Mouse (Mus musculus) adrenal gland, adult (tissue): ENCODE data around the gene Gpat2.

ENCODE experiments used
- DNase-seq, 2 experiments: peaks; one replicate each; pipeline ENCODE4 v3.0.0; 2022 to 2023; ENCODE audit warnings: low spot score in 1 of 2; ENCODE audit not compliant: inconsistent age in 2 of 2

Gene Gpat2

DNA sequence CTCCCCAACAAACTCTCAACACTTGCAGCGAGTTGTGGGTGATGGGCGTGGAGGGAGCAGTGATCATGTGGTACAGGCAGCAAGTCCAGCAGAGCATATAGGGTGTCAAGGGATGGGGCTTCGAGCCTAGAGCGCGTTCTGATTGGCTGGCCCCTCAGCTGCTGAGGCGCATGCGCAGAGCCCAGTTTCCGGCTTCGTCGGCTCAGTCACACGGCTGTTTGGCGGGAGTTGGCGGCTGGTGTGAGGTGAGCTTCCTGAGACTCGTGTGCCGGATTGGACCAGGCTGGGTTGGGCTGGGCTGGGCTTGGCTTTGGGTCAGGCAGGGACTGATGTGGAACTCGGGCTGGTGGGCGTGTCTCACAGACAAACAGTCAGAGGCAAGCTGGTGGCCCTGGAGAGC, at the start of gene Gpat2:
Gene Gpat2, plus strand, starts transcription at position 223 of the 400 bp plus-strand sequence.
- no peak for DNase-seq

DNA sequence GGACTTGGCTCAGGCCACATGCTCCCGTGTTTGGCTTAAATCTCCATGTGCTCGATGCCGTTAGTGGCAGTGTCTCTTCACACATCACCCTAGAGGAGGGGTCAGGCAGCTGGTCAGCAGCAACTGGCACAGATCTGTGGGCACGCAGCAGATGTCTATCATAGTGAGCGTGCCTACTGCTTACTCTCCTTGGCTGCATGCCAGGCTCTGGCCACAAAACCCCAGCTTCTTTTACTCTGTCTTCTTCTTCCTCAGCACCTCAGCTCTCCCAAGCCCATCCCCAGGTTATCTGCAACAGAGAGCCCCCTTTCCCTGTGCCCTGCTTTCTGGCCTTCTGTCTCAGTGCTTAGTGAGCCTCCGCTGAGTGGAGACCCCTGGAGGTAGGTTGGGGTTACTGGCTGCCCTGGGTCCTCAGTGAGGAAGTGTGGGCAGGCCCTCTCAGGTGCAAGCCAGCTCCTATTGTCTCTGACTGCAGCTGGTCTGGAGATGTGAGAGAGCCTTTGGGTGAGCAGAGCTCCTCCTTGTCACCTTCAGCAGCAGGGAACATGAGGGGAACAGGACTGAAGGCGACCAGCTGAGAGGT, 49.1 kb upstream of the Gpat2 start:
- no peak for DNase-seq

DNA sequence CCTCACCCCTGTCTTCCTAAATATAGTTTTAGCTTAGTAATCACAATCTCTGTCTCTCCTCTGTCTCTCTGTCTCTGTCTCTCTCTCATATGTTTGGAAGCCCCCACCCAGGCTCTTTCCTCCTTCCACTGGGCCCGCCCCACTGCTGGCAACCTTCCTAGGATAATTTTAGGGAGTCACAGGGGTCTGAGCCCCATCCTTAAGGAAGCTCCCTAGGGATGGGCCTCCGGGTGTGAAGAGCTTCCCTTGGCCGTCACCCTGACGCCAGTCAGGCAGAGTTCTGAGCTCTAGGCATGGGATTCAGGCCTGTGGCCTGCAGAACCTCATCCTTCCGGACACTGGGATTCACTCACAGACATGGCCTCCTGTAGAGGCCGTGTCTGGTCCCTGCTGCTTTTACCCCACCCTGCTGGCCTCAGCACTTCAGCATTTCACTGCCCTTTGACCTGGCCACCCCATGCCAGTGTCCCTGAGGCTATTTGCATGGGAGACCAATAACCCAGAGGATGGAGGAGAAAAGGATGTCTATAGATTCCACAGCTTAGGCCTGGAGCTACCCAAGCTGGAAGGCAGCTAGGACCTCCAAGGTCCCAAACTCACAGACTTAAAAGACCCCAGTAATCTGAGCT, 48.5 kb upstream of the Gpat2 start:
- no peak for DNase-seq

DNA sequence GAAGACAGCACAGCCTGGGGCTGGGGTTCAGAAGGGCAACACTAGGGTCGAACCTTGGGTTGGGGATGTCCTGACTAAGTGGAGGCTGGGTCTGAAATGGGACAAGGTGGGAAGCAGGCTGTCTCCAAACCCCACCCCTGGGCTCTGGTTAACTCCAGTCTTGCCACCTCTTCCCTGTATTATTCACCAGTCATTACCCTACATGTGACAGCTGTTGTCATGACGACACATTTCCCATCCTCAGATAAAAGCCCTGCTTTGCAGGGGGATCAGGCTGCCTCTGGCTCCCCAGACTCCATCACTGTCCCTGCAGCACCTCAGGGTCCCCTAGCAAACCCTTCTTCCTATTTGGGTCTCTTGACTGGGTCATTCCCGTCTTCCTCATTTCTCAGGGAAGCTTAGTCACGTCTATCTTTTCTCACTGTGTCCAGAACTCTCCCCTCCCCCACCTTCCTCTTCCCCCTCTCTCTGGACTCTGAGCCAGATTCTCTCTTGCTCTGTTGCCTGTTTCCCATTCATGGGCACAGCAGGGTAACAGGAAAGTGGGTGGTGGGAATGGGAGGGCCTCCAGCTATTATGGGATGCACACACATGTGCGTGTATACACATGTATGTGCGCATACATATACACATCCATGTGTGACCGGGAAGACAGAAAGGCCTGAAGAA, 46.9 kb upstream of the Gpat2 start:
- DNase-seq, result no peak

DNA sequence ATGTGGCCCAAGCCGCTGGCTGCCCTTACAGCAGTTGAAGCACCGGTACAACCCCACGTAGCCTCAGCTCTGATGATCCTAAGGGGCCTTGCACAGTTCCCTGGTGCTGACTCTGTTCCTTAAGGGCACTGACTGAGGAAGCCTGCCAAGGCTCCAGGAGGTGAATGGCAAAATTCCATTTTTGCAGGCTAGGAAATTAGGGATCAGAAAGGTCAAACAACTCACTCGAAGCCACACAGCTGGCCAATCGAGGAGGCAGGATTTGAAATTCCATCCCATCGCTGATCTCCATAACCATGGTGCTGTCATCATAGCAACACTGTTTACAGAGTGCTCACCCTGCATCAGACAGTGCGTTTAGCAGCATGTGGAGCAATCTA, 46.4 kb upstream of the Gpat2 start:
- DNase-seq, result no peak

DNA sequence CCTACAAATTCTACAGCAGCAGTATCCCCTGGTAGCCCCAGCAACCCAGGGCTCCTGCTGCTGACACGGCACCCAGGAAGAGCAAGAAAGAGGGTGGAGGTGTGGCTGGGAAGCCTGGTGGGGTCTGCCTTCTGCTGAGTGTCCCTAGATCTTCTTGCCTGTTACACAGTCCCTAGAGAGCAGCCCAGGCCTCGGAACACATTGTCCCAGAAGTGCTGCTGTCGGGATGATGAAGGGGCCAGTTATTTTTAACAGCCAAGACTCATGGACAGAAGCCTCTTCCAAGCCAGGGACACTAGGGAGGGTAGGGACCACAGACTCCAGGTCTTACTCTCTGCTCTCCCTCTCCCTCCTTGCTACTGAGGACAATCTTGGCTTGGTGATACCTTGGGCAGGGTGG, 45.7 kb upstream of the Gpat2 start:
- DNase-seq, result no peak

DNA sequence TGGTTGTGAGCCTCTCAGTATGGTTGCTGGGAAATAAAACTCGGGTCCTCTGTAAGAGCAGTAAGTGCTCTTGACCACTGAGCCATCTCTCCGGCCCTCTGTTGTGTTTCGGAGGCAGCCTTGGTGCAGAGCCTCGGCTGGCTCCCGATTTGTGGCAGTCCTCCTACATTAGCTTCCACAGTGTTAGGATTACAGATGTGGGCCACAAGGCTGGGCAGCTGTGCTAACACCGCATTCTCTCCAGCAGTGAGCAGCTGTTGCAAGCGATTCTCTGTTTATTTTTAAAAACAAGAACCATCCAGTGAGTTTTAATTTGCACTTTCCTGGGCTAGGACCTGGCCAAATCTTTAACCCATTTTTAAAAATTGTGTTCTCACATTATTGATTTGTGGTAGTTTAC, 41.1 kb upstream of the Gpat2 start:
- no peak for DNase-seq

DNA sequence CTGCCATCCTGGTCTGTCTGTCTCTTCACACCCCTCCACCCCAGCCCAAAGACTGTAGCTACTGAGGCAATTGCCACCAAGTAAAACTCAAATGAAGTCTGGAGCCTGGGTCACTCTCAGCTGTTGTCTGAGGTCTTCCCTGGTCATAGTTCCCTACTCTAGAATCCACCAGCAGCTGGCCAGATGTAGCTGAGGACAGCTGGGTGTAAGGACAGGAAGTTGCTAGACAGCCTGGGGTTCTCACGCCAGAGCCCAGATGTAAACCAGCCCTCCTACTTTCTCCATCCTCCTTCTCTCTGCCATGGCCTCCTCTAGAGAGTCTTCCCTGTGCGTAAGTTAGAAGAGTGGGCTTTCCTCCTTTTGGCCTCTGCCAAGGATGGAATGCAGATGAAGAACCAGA, 37.5 kb upstream of the Gpat2 start:
- DNase-seq, result no peak

DNA sequence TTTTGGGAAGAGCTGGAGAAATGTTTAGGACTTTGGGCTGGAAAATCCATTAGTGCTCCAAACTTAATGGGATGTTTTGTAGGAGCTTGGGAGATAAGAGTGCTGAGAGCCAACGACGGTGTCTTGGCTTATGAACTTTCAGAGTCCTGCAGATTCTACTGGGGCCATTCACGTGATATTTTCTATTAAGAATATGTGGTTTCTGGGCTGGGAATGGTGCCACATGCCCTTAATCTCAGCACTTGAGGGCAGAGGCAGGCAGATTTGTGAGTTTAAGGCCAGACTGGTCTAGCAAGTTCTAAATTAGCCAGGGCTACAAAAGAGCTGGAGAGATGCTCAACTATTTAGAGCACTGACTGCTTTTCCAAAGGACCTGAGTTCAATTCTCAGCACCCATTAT, 34.6 kb upstream of the Gpat2 start:
- DNase-seq, result no peak

DNA sequence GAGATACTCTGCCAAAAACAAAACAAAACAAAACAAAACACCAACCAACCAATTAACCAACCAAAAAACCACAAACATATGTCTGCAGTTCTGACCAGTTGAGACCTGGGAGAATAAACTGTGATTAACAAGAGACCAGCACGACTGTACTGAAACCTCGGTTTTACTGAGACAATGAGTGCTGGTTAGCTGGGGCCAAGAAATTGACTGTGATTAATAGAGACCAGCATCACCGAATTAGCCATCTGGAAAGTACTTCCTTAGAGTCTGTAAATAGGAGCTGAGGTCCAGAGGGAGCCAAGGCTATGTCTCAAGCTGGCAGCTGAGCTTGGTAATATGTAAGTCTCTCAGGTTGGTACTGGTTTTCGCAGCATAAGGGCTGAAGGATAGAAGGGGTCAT, 34.2 kb upstream of the Gpat2 start:
- DNase-seq, result no peak

DNA sequence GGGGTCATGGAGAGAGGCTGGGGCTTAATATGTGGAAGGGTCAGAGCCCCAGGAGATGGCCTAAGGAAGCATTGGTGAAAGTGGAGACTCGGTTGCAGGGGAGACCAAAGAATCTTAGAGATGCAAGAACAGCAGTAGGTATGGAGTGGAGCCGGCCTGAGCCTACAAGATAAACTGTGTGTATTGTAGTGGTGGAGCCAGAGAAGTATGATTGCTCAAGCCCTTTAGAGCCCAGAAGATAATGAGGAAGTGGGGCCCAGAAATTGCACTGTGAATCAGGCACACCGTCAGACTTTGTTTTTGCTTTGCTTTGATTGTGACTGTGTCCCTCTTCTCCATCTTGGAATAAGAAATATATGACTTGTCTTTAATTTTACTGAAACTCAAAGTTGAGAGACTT, 33.7 kb upstream of the Gpat2 start:
- no peak for DNase-seq

DNA sequence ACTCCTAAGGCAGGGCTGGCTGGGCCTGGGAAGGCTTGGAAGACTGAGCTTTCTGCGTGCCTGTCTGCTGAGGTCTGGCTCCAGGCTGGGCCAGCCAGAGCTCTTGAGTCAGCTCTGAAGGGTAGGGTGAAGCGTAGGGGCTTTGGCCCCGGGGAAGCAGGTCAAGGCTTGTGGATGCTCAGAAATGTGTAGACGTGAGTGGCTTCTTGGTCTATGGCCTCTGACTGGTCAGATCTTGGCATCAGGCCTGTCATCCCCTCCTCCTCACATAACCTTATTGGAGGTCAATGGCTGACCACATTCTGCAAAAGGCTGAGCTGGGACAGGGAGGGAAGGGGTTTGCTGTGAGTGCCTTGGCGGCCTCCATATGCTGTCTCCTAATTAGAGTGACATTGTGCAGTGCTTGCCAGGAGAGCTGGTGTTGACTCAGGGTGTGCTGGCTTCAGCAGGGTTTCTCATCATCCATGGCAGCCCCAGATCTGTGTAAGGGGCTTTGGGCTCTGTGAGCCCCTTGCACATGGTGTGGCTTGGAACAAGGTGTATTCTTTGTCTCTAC, 30.3 kb upstream of the Gpat2 start:
- DNase-seq, result peak; percentile 41 to 86

DNA sequence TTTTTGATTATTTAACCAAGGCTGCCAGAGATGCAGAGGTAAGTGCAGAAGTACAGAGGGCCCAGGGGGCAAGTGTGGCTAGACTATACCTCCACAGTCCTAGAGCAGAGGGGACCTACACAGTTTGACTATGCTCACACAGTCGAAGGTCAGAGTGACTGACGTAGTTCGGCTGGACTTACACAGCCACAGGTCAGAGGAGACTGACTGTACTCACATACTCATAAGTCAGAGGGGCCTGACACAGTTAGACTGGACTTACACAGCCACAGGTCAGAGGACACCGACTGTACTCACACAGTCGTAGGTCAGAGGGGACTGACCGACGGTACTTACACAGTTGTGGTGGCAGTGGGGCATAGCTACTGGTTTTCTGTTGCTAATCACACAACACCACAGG, 26.3 kb upstream of the Gpat2 start:
- no peak for DNase-seq

DNA sequence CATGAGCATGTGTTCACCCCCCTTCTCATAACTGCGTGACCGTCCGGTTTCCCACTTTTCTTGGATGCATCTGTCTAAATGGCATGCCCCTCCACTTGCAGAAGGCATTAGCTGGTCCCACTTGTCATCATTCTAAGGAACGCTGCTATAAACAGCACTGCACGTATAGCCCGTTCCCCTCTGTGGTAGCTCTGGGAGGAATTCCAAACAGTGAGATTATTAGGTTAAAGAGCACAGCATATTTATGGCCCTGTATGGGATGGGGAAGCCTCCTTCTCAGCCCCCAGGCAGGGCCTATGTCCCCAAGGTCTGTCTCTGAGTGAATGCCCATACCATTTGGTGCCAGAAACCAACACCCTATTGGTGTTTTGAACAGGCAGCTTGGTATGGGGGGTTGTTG, 13.9 kb upstream of the Gpat2 start:
- DNase-seq, result no peak

DNA sequence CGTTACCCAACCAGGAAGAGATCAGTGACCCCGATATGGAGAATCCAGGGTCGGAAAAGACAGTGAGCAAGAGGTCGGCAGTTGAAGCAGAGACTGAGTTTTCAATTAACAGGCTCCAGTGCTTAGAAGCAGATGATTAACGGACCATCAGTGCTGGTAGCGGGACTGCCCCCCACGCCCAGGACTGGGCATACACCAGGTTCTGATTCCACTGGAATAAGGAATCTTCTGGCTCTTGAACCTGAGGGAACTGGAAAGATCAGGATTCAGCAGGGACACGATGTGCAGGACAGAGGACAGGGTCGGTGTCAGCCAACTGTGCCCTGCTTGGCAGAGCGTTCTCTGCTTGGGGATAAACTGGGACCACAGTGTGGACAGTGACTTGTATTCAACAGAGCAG, 9.2 kb upstream of the Gpat2 start:
- no peak for DNase-seq

DNA sequence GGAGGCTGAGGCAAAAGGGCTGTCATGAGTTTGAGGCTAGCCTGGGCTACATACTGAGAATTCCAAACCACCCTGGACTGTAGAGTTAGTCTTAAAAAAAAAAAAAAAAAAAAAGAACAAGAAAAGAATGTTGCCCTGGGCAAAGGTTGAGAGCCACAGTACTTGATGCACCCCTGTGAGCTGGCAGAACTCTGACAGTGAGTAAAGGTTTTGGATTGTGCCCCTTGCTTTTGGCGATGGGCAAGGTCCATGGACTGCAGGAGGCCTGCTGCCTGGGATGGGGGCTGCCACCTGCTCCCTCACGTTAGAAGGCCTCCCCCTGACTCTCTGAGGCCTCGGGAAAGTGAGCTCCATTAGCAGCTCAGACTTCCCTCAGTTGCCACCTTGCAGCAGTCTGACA, 8.3 kb upstream of the Gpat2 start:
- DNase-seq, result no peak

DNA sequence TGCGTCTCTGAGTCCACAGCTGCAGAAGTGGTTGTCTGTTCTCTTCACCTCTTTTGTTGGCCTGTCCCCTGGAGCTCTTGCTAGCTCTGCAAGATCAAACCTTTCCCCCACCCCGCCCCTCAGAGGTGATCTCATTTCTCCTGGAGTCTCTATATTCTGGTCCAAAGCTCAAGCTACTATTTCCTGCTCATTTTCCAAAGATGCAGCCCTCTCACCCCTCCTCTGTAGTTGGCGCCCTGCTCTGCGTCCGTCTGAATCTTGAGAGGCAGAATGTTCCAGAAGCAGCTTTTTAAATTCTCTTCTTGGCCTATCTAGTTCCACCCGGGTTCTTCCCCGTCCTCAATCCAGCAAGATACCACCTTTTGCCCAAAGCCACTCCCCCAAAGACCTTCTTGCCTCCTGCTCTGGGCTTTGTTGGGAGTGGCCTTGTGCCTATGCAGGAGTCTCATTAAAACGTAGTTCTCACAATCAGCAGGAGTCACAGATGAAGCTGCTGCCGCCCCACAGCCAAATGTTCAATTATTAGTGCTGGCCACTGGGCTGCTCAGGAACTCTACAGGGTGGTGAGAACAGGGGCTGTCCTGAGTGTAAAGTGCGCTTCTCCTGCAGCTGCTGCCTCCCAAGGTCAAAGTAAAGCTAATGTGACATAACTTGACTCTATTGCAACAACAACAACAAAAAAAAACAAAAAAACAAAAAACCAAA, 6.6 kb upstream of the Gpat2 start:
- DNase-seq, result no peak

DNA sequence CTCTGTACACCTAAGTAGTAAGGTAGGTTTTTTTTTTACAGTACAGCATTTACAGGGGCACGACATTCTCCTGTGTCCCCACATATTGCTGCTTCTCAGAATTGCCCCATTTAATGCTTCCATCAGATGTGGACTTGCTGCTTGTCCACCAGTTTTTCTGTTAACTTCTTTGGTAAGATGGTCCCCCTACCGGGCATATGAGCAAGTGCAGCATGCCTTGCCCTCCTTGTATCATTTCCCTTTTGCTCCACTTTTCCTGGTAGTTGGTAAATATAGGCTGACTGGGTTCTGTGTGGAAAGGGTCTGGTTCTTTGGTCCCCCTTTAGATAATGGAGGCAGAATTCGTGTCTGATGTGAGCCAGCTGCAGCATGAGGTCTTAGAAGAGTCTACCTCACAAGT, 5.2 kb downstream of the Gpat2 start:
- DNase-seq, result peak; percentile 39 to 79

DNA sequence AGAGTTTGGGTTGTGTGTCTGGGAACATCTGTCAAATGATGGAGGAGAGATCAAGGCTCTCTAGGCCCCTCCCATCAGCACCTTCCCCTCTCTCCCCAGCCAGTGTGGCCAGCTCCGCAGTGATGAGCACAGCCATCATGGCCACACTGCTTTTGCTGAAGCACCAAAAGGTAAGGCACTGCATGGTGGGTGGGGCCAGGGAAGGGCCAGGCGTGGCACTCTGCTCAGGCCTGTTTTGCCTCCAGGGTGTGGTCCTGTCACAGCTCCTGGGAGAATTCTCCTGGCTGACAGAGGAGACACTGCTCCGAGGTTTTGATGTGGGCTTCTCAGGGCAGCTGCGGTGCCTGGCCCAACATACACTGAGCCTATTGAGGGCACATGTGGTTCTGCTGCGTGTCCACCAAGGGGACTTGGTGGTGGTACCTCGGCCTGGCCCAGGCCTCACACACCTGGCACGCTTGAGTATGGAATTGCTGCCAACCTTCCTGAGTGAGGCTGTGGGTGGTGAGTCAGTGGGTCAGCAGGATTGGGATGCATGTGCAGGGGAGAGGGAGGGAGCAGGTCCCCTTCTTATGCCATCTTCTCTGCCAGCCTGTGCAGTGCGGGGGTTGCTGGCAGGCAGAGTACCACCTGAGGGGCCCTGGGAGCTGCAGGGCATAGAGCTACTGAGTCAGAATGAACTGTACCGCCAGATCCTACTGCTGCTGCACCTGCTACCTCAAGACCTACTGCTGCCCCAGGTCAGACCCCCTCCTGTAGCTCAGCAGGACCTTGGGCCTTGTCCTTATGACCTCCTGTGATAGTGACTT, 8.7 kb downstream of the Gpat2 start:
- DNase-seq, result no peak

DNA sequence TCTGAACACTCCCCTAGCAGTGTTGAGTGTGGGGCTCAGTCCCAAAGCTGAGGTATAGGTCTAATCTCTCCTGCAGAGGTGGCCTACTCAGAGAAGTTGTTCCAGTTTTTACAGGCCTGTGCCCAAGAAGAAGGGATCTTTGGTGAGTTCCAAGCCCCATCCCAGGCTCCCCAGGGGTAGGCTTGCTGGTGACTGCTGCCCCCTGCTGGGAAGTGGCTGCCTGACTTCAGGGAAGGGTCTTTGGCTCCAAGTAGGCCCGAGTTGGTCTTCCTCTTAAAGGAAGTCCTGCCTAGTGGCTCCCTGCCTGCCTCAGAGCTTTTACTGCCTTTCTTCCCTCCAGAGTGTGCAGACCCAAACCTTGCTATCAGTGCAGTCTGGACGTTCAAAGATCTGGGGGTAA, 10.1 kb downstream of the Gpat2 start:
- peak in 1 of 2 experiments; percentile 65 for DNase-seq

DNA sequence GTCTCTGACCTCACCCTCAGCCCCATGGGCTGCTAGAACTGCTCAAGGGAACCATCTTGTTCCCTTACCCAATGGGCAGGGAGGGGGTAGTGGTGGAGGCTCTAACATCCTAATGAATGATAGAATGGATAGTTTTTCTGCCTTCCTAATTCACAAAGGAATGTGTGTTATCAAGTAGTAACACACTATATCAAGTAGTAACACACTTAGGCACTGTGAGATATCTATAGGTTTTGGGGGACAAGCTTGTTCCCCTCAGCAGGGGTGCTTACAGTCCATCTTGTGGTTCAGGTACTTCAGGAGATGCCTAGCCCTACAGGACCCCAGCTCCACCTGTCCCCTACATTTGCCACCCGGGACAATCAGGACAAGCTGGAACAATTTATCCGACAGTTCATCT, 10.6 kb downstream of the Gpat2 start:
- DNase-seq, result no peak
